Mouse (Mus musculus): ENCODE data around the gene AY358078. TPM values are rescaled to one million over a fixed set of nuclear protein-coding genes. Genes with fewer than 3 reads are reported as not detected.

AY358078 gene
- not detected in 2 replicates for polyA plus RNA-seq (2012; ENCODE audit: low replicate concordance)

GRCm38 (mm10) chr14:51799746-51800145, at the start of gene AY358078:
Gene AY358078 (plus strand): TSS chr14:51800046.

GRCm38 (mm10) chr14:51773490-51773889, 26.4 kb upstream of the AY358078 start, which contains the start of gene Ang4:
Gene Ang4 (minus strand): TSS chr14:51773590.

GRCm38 (mm10) chr14:51853399-51853798, 53.6 kb downstream of the AY358078 start, which contains the start of gene Ear6:
Gene Ear6 (plus strand): TSS chr14:51853699.

Other genes starting within 250 kb of the AY358078 start
- not detected in 2 replicates for gene Gm5622, start 247.3 kb upstream of the AY358078 start, polyA plus RNA-seq (2012; ENCODE audit: low replicate concordance)
- gene Gm17175, start 226.0 kb upstream of the AY358078 start, polyA plus RNA-seq (2012; ENCODE audit: low replicate concordance) = not detected in 2 replicates
- gene Gm17174, start 207.9 kb upstream of the AY358078 start, polyA plus RNA-seq (2012; ENCODE audit: low replicate concordance) = not detected in 2 replicates
- not detected in 2 replicates for gene Gm17078, start 188.7 kb upstream of the AY358078 start, polyA plus RNA-seq (2012; ENCODE audit: low replicate concordance)
- gene Gm4181, start 164.4 kb upstream of the AY358078 start, polyA plus RNA-seq (2012; ENCODE audit: low replicate concordance) = not detected in 2 replicates
- not detected in 2 replicates for gene Gm17079, start 104.6 kb upstream of the AY358078 start, polyA plus RNA-seq (2012; ENCODE audit: low replicate concordance)
- gene Gm5800, start 82.9 kb upstream of the AY358078 start, polyA plus RNA-seq (2012; ENCODE audit: low replicate concordance) = not detected in 2 replicates
- not detected in 2 replicates for gene Ang4, start 26.5 kb upstream of the AY358078 start, polyA plus RNA-seq (2012; ENCODE audit: low replicate concordance)
- not detected in 2 replicates for gene Ear6, start 53.7 kb downstream of the AY358078 start, polyA plus RNA-seq (2012; ENCODE audit: low replicate concordance)
- 1.7 and 22.2 TPM in 2 replicates for gene Mettl17, start 84.8 kb downstream of the AY358078 start, polyA plus RNA-seq (2012; ENCODE audit: low replicate concordance)
- gene Slc39a2, start 92.8 kb downstream of the AY358078 start, polyA plus RNA-seq (2012; ENCODE audit: low replicate concordance) = 0.07 TPM in 1 of 2 replicates, not detected in the other
- 2.5 and 3.3 TPM in 2 replicates for gene Ndrg2, start 114.1 kb downstream of the AY358078 start, polyA plus RNA-seq (2012; ENCODE audit: low replicate concordance)
- gene Tppp2, start 118.4 kb downstream of the AY358078 start, polyA plus RNA-seq (2012; ENCODE audit: low replicate concordance) = not detected in 2 replicates
- gene Rnase13, start 122.7 kb downstream of the AY358078 start, polyA plus RNA-seq (2012; ENCODE audit: low replicate concordance) = not detected in 2 replicates
- 192 and 325 TPM in 2 replicates for gene Arhgef40, start 184.7 kb downstream of the AY358078 start, polyA plus RNA-seq (2012; ENCODE audit: low replicate concordance)
- not detected in 2 replicates for gene Tmem253, start 215.6 kb downstream of the AY358078 start, polyA plus RNA-seq (2012; ENCODE audit: low replicate concordance)
- 60.3 and 76.3 TPM in 2 replicates for gene Zfp219, start 220.7 kb downstream of the AY358078 start, polyA plus RNA-seq (2012; ENCODE audit: low replicate concordance)
- gene Olfr221, start 242.4 kb downstream of the AY358078 start, polyA plus RNA-seq (2012; ENCODE audit: low replicate concordance) = not detected in 2 replicates

All from leukemia stem cell, adult 10-12 weeks (primary cell).